Mouse (Mus musculus) MEL (cell line): Measurements from ENCODE around the gene Megf6.

Experiments used
- EP300 ChIP-seq, 2 experiments: IDR thresholded peaks; 2 replicates each; pipeline ENCODE4 v1.6.1; 2011; ENCODE audit warnings: improper control_type of control experiment in 2 of 2, low read length in 2 of 2, low read depth in 1 of 2, mild to moderate bottlenecking in 1 of 2
- MAFK ChIP-seq: IDR thresholded peaks from 2 replicates; pipeline ENCODE4 v1.6.1; 2011; ENCODE audit warnings: low read depth, mild to moderate bottlenecking, low read length, improper control_type of control experiment, borderline replicate concordance
- POLR2A ChIP-seq, 2 experiments: IDR thresholded peaks; 2 replicates each; pipeline ENCODE4 v1.6.1; 2011 to 2012; ENCODE audit warnings: low read length in 2 of 2, mild to moderate bottlenecking in 2 of 2, control low read depth in 1 of 2, improper control_type of control experiment in 1 of 2, low read depth in 1 of 2, moderate library complexity in 1 of 2; ENCODE audit not compliant: control insufficient read depth in 1 of 2, insufficient read depth in 1 of 2, poor library complexity in 1 of 2
- POLR2AphosphoS2 ChIP-seq: IDR thresholded peaks from 2 replicates; pipeline ENCODE4 v1.6.1; 2011; ENCODE audit warnings: low read length, improper control_type of control experiment
- TCF12 ChIP-seq: IDR thresholded peaks from 2 replicates; pipeline ENCODE4 v1.6.1; 2014; ENCODE audit warnings: low read depth, mild to moderate bottlenecking, inconsistent platforms, low read length, improper control_type of control experiment, moderate library complexity
- USF1 ChIP-seq: IDR thresholded peaks from 2 replicates; pipeline ENCODE4 v1.6.1; 2014; ENCODE audit warnings: low read depth, mild to moderate bottlenecking, inconsistent platforms, low read length, improper control_type of control experiment, moderate library complexity
- ZKSCAN1 ChIP-seq: IDR thresholded peaks from 2 replicates; pipeline ENCODE4 v1.6.1; 2012; ENCODE audit warnings: low read depth, mild to moderate bottlenecking, inconsistent platforms, low read length, improper control_type of control experiment, moderate library complexity

- TF ChIP-seq TCF12 (no peak), POLR2AphosphoS2 (no peak), USF1 (no peak), POLR2A (IDR thresholded peaks at IDR 0.05; ENCODE audit: control insufficient read depth in 1 of 2, insufficient read depth in 1 of 2, low read depth in 1 of 2, low read length in 2 of 2, poor library complexity in 1 of 2) (no peak), MAFK (no peak), EP300 (IDR thresholded peaks at IDR 0.05; ENCODE audit: low read depth in 1 of 2, low read length in 2 of 2) (no peak), ZKSCAN1 (no peak)
Measured at GRCm38 (mm10) chr4:154177257-154177656, 6.7 kb downstream of the Megf6 start.
